Mouse (Mus musculus) G1E (cell line): Measurements from ENCODE around the gene Fkbp1b.

Experiments
- CTCF ChIP-seq: IDR thresholded peaks from 2 replicates; pipeline ENCODE4 v1.5.1; 2012; ENCODE audit warnings: low read depth, low read length, inconsistent platforms, mixed read lengths
- TAL1 ChIP-seq: conservative IDR thresholded peaks from 2 replicates; pipeline ENCODE4 v1.6.1; 2012; ENCODE audit warnings: low read depth, low read length, inconsistent platforms, mixed read lengths

GRCm38 (mm10) chr12:4836959-4837358 lies 4.4 kb downstream of the Fkbp1b start:
- TF ChIP-seq TAL1 (no peak), CTCF (no peak)
